Mouse (Mus musculus) liver, embryonic 14.5 days (tissue): Measurements from ENCODE around the gene Stau1. TPM values are rescaled to one million over a fixed set of nuclear protein-coding genes. Genes with fewer than 3 reads are reported as not detected.
A peak's percentile ranks its signal among the peaks of the same experiment; 100 is the strongest.

Experiments used
- ATAC-seq: fragments of 200-750 bp; cut with Nextera tagmentation; 2 replicates; pipeline ENCODE4 v1.8.0; 2017; ENCODE audit warnings: moderate number of reproducible peaks, mild to moderate bottlenecking, moderate library complexity; ENCODE audit not compliant: insufficient read depth
- DNase-seq, 3 experiments: peaks; one replicate each; pipeline ENCODE4 v3.0.0-alpha.2; 2012 to 2013; ENCODE audit warnings: low read depth in 3 of 3, low spot score in 3 of 3
- H3K27ac ChIP-seq: fragments of 300-500 bp; sonication (generic); 2 replicates; pipeline ENCODE4 v1.5.1; 2014; ENCODE audit warnings: moderate library complexity, mild to moderate bottlenecking, control low read depth, inconsistent platforms
- H3K27me3 ChIP-seq: fragments of 300-500 bp; sonication (generic); 2 replicates; pipeline ENCODE4 v1.6.1; 2014; ENCODE audit warnings: mild to moderate bottlenecking, low read length, moderate library complexity; ENCODE audit not compliant: control insufficient read depth, insufficient read depth
- H3K36me3 ChIP-seq: fragments of 300-500 bp; sonication (generic); replicated peaks from 2 replicates; pipeline ENCODE4 v1.6.1; 2014; ENCODE audit warnings: low read depth; ENCODE audit not compliant: control insufficient read depth, insufficient read depth
- H3K4me1 ChIP-seq, 2 experiments: fragments of 200-500 bp in 1 of 2; fragments of 300-500 bp in 1 of 2; sonication (generic) in 1 of 2; replicated peaks; 2 replicates each; pipeline ENCODE4 v1.6.1; 2012 to 2014; ENCODE audit warnings: antibody characterized with exemption in 1 of 2, inconsistent platforms in 1 of 2, low read length in 1 of 2; ENCODE audit not compliant: control insufficient read depth in 2 of 2, insufficient read depth in 2 of 2
- H3K4me2 ChIP-seq: fragments of 300-500 bp; sonication (generic); 2 replicates; pipeline ENCODE4 v1.6.1; 2014; ENCODE audit warnings: low read depth, mild to moderate bottlenecking, control low read depth, moderate library complexity
- H3K4me3 ChIP-seq, 2 experiments: fragments of 200-500 bp in 1 of 2; fragments of 300-500 bp in 1 of 2; sonication (generic) in 1 of 2; 2 replicates each; pipeline ENCODE4 v1.5.1; 2012 to 2014; ENCODE audit warnings: low read depth in 2 of 2, low read length in 2 of 2, mild to moderate bottlenecking in 2 of 2, control low read depth in 1 of 2, inconsistent platforms in 1 of 2, moderate library complexity in 1 of 2; ENCODE audit not compliant: insufficient read depth in 1 of 2
- H3K9ac ChIP-seq: fragments of 300-500 bp; sonication (generic); replicated peaks from 2 replicates; pipeline ENCODE4 v1.6.1; 2014; ENCODE audit warnings: mild to moderate bottlenecking, control low read depth, moderate library complexity
- H3K9me3 ChIP-seq: fragments of 300-500 bp; sonication (generic); 2 replicates; pipeline ENCODE4 v1.6.1; 2016; ENCODE audit warnings: low read length, mixed read lengths; ENCODE audit not compliant: control insufficient read depth
- CTCF ChIP-seq: IDR thresholded peaks from 2 replicates; pipeline ENCODE4 v1.5.1; 2016; ENCODE audit warnings: antibody characterized with exemption, low read depth, control low read depth
- EP300 ChIP-seq: IDR thresholded peaks from 2 replicates; pipeline ENCODE4 v1.6.1; 2016; ENCODE audit warnings: antibody characterized with exemption, low read depth
- WGBS: fragments of 180-500 bp; shearing (Covaris S2); extraction: QIAGEN DNeasy Blood & Tissue Kit; methylation state at CpG from one replicate; pipeline ENCODE4 v1.1.7; 2014; ENCODE audit not compliant: insufficient replicate concordance; 5-methylcytosine and 5-hydroxymethylcytosine counted together
- polyA plus RNA-seq, 2 experiments: library from polyadenylated mRNA; depleted of rRNA in 1 of 2; stranded (reverse) in 1 of 2; unstranded in 1 of 2; fragments of >200 nt; fragmentation: Nextera tagmentation in 1 of 2; extraction: Ambion mirVana in 1 of 2; gene quantifications; 2 replicates each; pipeline versions ENCODE4 v1.2.1 to v1.2.3; 2012 to 2014

Stau1 gene
- polyA plus RNA-seq, 2 experiments: 11.4 to 15.6 TPM

GRCm38 (mm10) chr2:166976356-166976755 is 19.7 kb downstream of the Stau1 start:
- Histone ChIP-seq H3K27me3 (no peaks in the 10 kb centered on the region), H3K27ac (peak overlapping the region; percentile 27; the same call in 1 of the 2 replicates), H3K4me3 (no peak overlapping the region), H3K4me2 (peak overlapping the region; percentile 20; the same call in 1 of the 2 replicates), H3K9ac (no peak overlapping the region), H3K4me1 (peaks cover 14 to 26% of the 10 kb centered on the region in 2 experiments), H3K9me3 (no peaks in the 10 kb centered on the region), H3K36me3 (no peaks in the 10 kb centered on the region)
- DNase-seq (no peak), ATAC-seq (no peak)
- 32% methylated on average over 3 of the region's 3 CpGs for WGBS
- TF ChIP-seq CTCF: no peak
- no peak for TF ChIP-seq EP300

DNA sequence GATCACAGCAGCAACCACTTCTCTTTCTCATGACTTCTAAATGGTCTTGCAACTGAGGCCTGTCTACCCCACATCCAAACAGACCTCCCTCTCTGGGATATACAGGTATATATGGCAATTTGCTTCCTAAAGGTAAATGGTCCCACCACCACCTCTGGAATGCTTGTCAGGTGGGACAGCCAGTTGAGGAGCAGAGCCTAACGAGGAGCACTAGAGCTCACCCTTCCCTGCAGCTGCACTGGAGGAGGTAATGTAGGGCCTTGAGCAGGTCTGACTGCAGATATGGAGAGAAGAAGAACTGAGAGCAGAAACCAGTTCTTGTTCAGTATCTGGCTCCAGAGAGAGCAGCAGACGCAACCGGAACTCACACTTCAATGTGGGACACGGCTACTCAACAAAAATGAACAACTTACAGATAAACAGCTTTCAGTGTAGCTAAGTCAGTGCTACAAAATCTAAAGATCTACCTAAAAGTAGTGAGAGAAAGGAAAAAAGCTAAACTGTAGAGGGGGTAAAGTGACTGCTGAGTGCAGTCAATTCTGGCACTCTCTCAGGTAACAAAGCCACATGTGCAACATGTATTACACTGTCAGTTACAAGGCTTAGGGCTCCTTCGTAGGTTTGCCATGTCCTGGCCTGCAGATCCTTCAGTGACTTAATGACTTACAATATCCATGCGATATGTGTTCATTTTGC is 21.8 kb downstream of the Stau1 start:
- no peak overlapping the region; the same call in 1 of the 2 replicates for H3K27ac ChIP-seq

GRCm38 (mm10) chr2:166973153-166973552 is 22.9 kb downstream of the Stau1 start:
- H3K4me3 ChIP-seq: no peak overlapping the region
- 50% methylated on average over 1 of the region's 1 CpGs for WGBS
- H3K4me1 ChIP-seq: peaks cover 14 to 27% of the 10 kb centered on the region in 2 experiments
- no peaks in the 10 kb centered on the region for H3K9me3 ChIP-seq
- H3K27me3 ChIP-seq: no peaks in the 10 kb centered on the region
- TF ChIP-seq EP300: no peak
- TF ChIP-seq CTCF: no peak
- no peak for DNase-seq
- no peak overlapping the region for H3K4me2 ChIP-seq
- H3K9ac ChIP-seq: no peak overlapping the region
- no peaks in the 10 kb centered on the region for H3K36me3 ChIP-seq
- ATAC-seq: no peak
- H3K27ac ChIP-seq: no peak overlapping the region

More for the DNA sequence above, 21.8 kb downstream of the Stau1 start:
- Histone ChIP-seq H3K9me3 (no peaks in the 10 kb centered on the region), H3K4me3 (no peak overlapping the region), H3K4me1 (peaks cover 14 to 27% of the 10 kb centered on the region in 2 experiments), H3K36me3 (no peaks in the 10 kb centered on the region), H3K4me2 (no peak overlapping the region), H3K9ac (no peak overlapping the region), H3K27me3 (no peaks in the 10 kb centered on the region)
- no peak for DNase-seq
- WGBS: 47% methylated on average over 6 of the region's 6 CpGs
- ATAC-seq: no peak
- TF ChIP-seq CTCF: no peak
- no peak for TF ChIP-seq EP300

- H3K36me3 ChIP-seq: no peaks in the 10 kb centered on the region; the same call in 1 of the 2 replicates
- H3K4me1 ChIP-seq: peaks cover 0 to under 1% of the 10 kb centered on the region in 2 experiments; a peak in 1 of 4 replicates
- TF ChIP-seq EP300 (no peak), CTCF (no peak)
- ATAC-seq: no peak
- 67% methylated on average over 2 of the region's 2 CpGs for WGBS
- no peak for DNase-seq
- no peaks in the 10 kb centered on the region for H3K9me3 ChIP-seq
- H3K9ac ChIP-seq: no peak overlapping the region
- H3K4me3 ChIP-seq: no peak overlapping the region
- H3K27me3 ChIP-seq: no peaks in the 10 kb centered on the region
- H3K27ac ChIP-seq: no peak overlapping the region
- H3K4me2 ChIP-seq: no peak overlapping the region
These were observed 31.3 kb downstream of the Stau1 start for GRCm38 (mm10) chr2:166964773-166965172.

DNA sequence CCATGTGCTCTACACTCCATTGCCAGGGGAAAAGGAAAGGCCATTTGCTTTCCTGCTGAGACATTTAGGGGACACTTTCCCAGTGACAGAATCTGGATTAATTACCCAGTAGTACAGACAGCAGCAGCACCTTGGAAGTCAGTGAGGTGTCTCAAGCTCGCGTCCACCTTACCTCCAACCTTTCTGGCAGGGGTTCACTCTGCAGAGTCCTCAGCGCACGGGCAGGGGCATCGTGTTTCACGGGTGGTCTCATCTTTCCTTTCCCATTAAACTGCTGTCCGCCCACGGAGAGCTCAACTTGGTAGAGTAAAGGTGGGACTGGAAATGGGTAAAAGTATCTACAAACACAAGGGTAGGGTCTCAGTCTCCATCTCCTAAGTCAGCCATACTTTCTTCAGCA is 32.8 kb downstream of the Stau1 start:
- Histone ChIP-seq H3K36me3 (peaks cover 4% of the 10 kb centered on the region; the same call in 1 of the 2 replicates), H3K9ac (no peak overlapping the region), H3K4me2 (no peak overlapping the region), H3K27ac (no peak overlapping the region), H3K27me3 (no peaks in the 10 kb centered on the region), H3K9me3 (no peaks in the 10 kb centered on the region), H3K4me1 (no peaks in the 10 kb centered on the region; a peak in 1 of 4 replicates), H3K4me3 (no peak overlapping the region)
- TF ChIP-seq CTCF (no peak), EP300 (no peak)
- 80% methylated on average over 8 of the region's 8 CpGs for WGBS
- ATAC-seq: no peak
- no peak for DNase-seq
